ENCODE assay signal across 8 mouse cellular contexts in genomic region chr2:5949821-5950220, GRCm38 (mm10). TPM values are rescaled to one million over a fixed set of nuclear protein-coding genes. Genes with fewer than 3 reads are reported as not detected.
DNase-seq lines count a peak whose midpoint lies in the region; ATAC-seq and TF ChIP-seq lines count a peak whose summit lies in the region.
"Not testable (repeated sequence)": the region's sequence is repeated elsewhere in the genome, so short reads cannot be mapped to it uniquely, and the experiment has no call there.

No protein-coding gene starts in this region.

- peaks cover 2 to 18% of the 10 kb centered on the region in 2 experiments; a peak in 1 of 4 replicates for H3K4me1 ChIP-seq in CH12.LX (ENCODE audit: control insufficient read depth in 1 of 2, insufficient read depth in 2 of 2)
- H3K4me1 ChIP-seq in forebrain, embryonic 12.5 days, result peaks cover 14% of the 10 kb centered on the region
- H3K4me1 ChIP-seq in heart, embryonic 15.5 days (replicated peaks), result peaks cover 11% of the 10 kb centered on the region
- H3K4me1 ChIP-seq in intestine, embryonic 15.5 days (replicated peaks); limb, embryonic 14.5 days (ENCODE audit: control insufficient read depth, insufficient read depth, low read length); lung, embryonic 16.5 days (replicated peaks; ENCODE audit: control insufficient read depth, insufficient read depth, low read length): not testable (repeated sequence)

- H3K27ac ChIP-seq in CH12.LX (ENCODE audit: insufficient read depth, low read depth); forebrain, embryonic 12.5 days; limb, embryonic 14.5 days (replicated peaks; ENCODE audit: low read depth, low read length); lung, embryonic 16.5 days (ENCODE audit: low read length): not testable (repeated sequence)
- H3K27ac ChIP-seq in heart, embryonic 15.5 days, result 0 out of 2 replicates have a peak overlapping the region, but pooled peaks have one; percentile 87
- H3K27ac ChIP-seq in intestine, embryonic 15.5 days, result 0 out of 2 replicates have a peak overlapping the region, but pooled peaks have one; percentile 24

- H3K4me3 ChIP-seq in CH12.LX (replicated peaks in 1 of 3; ENCODE audit: low read depth in 2 of 3, low read length in 2 of 3, poor library complexity in 1 of 3) (peak overlapping the region; percentile 61 to 93 (median 80)), myocyte (peak overlapping the region; percentile 89)
- H3K4me3 ChIP-seq in forebrain, embryonic 12.5 days (replicated peaks), result peak overlapping the region; percentile 93
- peak overlapping the region; percentile 99 for H3K4me3 ChIP-seq in heart, embryonic 15.5 days
- H3K4me3 ChIP-seq in intestine, embryonic 15.5 days (replicated peaks), result peak overlapping the region; percentile 94; the same call in 1 of the 2 replicates
- H3K4me3 ChIP-seq in limb, embryonic 14.5 days (replicated peaks; ENCODE audit: low read length), result peak overlapping the region; percentile 98
- peak overlapping the region; percentile 67 for H3K4me3 ChIP-seq in lung, embryonic 16.5 days (ENCODE audit: low read length)

- in situ Hi-C loops in CH12.LX (cut with MboI; ENCODE audit: low pct_ligation_motif_present, low pct_unique_long_range_greater_than_20kb, low sequenced_read_pairs), result not testable (repeated sequence)

- not testable (repeated sequence) for H3K27me3 ChIP-seq in CH12.LX (replicated peaks); forebrain, embryonic 12.5 days; heart, embryonic 15.5 days; intestine, embryonic 15.5 days (replicated peaks); limb, embryonic 14.5 days (ENCODE audit: control insufficient read depth, insufficient read depth, low read length); lung, embryonic 16.5 days (ENCODE audit: control insufficient read depth, insufficient read depth, low read depth, low read length); myocyte (ENCODE audit: control insufficient read depth, insufficient read depth, insufficient read length)

- not testable (repeated sequence) for DNase-seq in CH12.LX (ENCODE audit: extremely low read depth); limb, embryonic 14.5 days (ENCODE audit: low spot score)
- DNase-seq in cerebellum, adult 9-11 months, result peak; percentile 37

- not testable (repeated sequence) for H3K36me3 ChIP-seq in CH12.LX (replicated peaks in 1 of 2; ENCODE audit: control insufficient read depth in 1 of 2, insufficient read depth in 1 of 2, low read length in 1 of 2); forebrain, embryonic 12.5 days (replicated peaks); heart, embryonic 15.5 days; intestine, embryonic 15.5 days; limb, embryonic 14.5 days (ENCODE audit: control insufficient read depth, insufficient read depth, low read length); lung, embryonic 16.5 days (ENCODE audit: control insufficient read depth, insufficient read depth, low read length); myocyte (ENCODE audit: control insufficient read depth, insufficient read depth)

- TF ChIP-seq RAD21 in CH12.LX (IDR thresholded peaks at IDR 0.05; ENCODE audit: low read depth, low read length), result not testable (repeated sequence)

- H3K79me2 ChIP-seq in CH12.LX (replicated peaks; ENCODE audit: control insufficient read depth, extremely low read depth, insufficient read depth, poor library complexity, severe bottlenecking), result peaks cover 29% of the 10 kb centered on the region
- H3K79me2 ChIP-seq in myocyte (ENCODE audit: control insufficient read depth, insufficient read depth), result peaks cover 38% of the 10 kb centered on the region

- ATAC-seq in forebrain, embryonic 12.5 days (ENCODE audit: low FRiP score); heart, embryonic 15.5 days (replicated peaks; ENCODE audit: insufficient number of reproducible peaks, insufficient read depth, low FRiP score, low read depth); intestine, embryonic 15.5 days; limb, embryonic 14.5 days (ENCODE audit: low FRiP score, low read depth); lung, embryonic 16.5 days (ENCODE audit: low read depth): not testable (repeated sequence)

- dilution Hi-C loops in CH12.LX (cut with MboI; ENCODE audit: extremely low pct_ligation_motif_present, extremely low pct_unique_long_range_greater_than_20kb, low sequenced_read_pairs), result not testable (repeated sequence)

- TF ChIP-seq POLR2A in CH12.LX (IDR thresholded peaks at IDR 0.05; ENCODE audit: low read depth, low read length); limb, embryonic 14.5 days (IDR thresholded peaks at IDR 0.05; ENCODE audit: borderline replicate concordance, extremely low read depth, insufficient read depth, insufficient read length); myocyte (IDR thresholded peaks at IDR 0.05; ENCODE audit: insufficient read length, low read depth): not testable (repeated sequence)

- TF ChIP-seq EP300 in CH12.LX (IDR thresholded peaks at IDR 0.05; ENCODE audit: low read length), result not testable (repeated sequence)

- H3K9ac ChIP-seq in CH12.LX (ENCODE audit: insufficient read depth, low read depth), result peak overlapping the region; percentile 99
- peak overlapping the region; percentile 62; the same call in 1 of the 2 replicates for H3K9ac ChIP-seq in forebrain, embryonic 12.5 days
- not testable (repeated sequence) for H3K9ac ChIP-seq in heart, embryonic 15.5 days; intestine, embryonic 15.5 days; limb, embryonic 14.5 days (ENCODE audit: low read depth, low read length, severe bottlenecking)
- peak overlapping the region; percentile 73; the same call in 1 of the 2 replicates for H3K9ac ChIP-seq in lung, embryonic 16.5 days (ENCODE audit: low read length)

- not testable (repeated sequence) for H3K9me3 ChIP-seq in CH12.LX (replicated peaks; ENCODE audit: low read length); forebrain, embryonic 12.5 days; heart, embryonic 15.5 days (replicated peaks); intestine, embryonic 15.5 days; limb, embryonic 14.5 days (ENCODE audit: control insufficient read depth, low read length); lung, embryonic 16.5 days (ENCODE audit: control insufficient read depth, low read length)

- TF ChIP-seq CTCF in CH12.LX (conservative IDR thresholded peaks at IDR 0.05 in 1 of 2, IDR thresholded peaks at IDR 0.05 in 1 of 2; ENCODE audit: low read depth in 2 of 2, low read length in 2 of 2), result not testable (repeated sequence)

- H3K4me2 ChIP-seq in CH12.LX (ENCODE audit: insufficient read depth, low read depth, poor library complexity, severe bottlenecking), result peak overlapping the region; percentile 64
- H3K4me2 ChIP-seq in forebrain, embryonic 12.5 days, result peak overlapping the region; percentile 89
- peak overlapping the region; percentile 70 for H3K4me2 ChIP-seq in heart, embryonic 15.5 days
- H3K4me2 ChIP-seq in intestine, embryonic 15.5 days (replicated peaks), result peak overlapping the region; percentile 60
- H3K4me2 ChIP-seq in limb, embryonic 14.5 days (replicated peaks; ENCODE audit: low read depth, low read length, severe bottlenecking), result peak overlapping the region; percentile 69
- peak overlapping the region; percentile 76 for H3K4me2 ChIP-seq in lung, embryonic 16.5 days (ENCODE audit: low read depth, low read length)
- H3K4me2 ChIP-seq in myocyte (ENCODE audit: low read depth), result peak overlapping the region; percentile 88

- 94% methylated on average over 9 of the region's 9 CpGs for WGBS in forebrain, embryonic 12.5 days
- WGBS in heart, embryonic 15.5 days, result 96% methylated on average over 9 of the region's 9 CpGs
- WGBS in intestine, embryonic 15.5 days, result 95% methylated on average over 9 of the region's 9 CpGs
- WGBS in limb, embryonic 14.5 days, result 95% methylated on average over 9 of the region's 9 CpGs
- 93% methylated on average over 9 of the region's 9 CpGs for WGBS in lung, embryonic 16.5 days

- H3ac ChIP-seq in myocyte (ENCODE audit: control insufficient read depth, insufficient read length), result not testable (repeated sequence)

RNA-seq across cellular contexts. Expression of gene Upf2, which starts 1.4 kb away (rescaled TPM):
- total RNA-seq in CH12.LX (2012; rRNA removed), result 9.3 and 11.7 TPM in 2 replicates
- 11.8 and 13.4 TPM in 2 replicates for total RNA-seq in CH12.LX (2014; rRNA removed)
- polyA plus RNA-seq in CH12.LX (2012; ENCODE audit: insufficient read length, low read depth), result 27.0 and 30.4 TPM in 2 replicates
- polyA plus RNA-seq in forebrain, embryonic 12.5 days (2016; fragmentation: Nextera tagmentation; extraction: Ambion mirVana), result 13.9 and 14.0 TPM in 2 replicates
- polyA plus RNA-seq in heart, embryonic 15.5 days (2015; fragmentation: Nextera tagmentation; extraction: Ambion mirVana), result 5.4 and 6.4 TPM in 2 replicates
- polyA plus RNA-seq in intestine, embryonic 15.5 days (2015; fragmentation: Nextera tagmentation; extraction: Ambion mirVana), result 8.4 and 9.1 TPM in 2 replicates
- 12.5 and 17.0 TPM in 2 replicates for polyA plus RNA-seq in limb, embryonic 14.5 days (2012; rRNA removed)
- 12.1 and 13.0 TPM in 2 replicates for polyA plus RNA-seq in limb, embryonic 14.5 days (2014; fragmentation: Nextera tagmentation; extraction: Ambion mirVana)
- 9.2 and 10.1 TPM in 2 replicates for polyA plus RNA-seq in lung, embryonic 16.5 days (2015; fragmentation: Nextera tagmentation; extraction: Ambion mirVana)
- 3.8 TPM for polyA plus RNA-seq in myocyte (2012; fragmentation: generic; extraction: Trizol)

RNA-seq across cellular contexts. Expression of gene Dhtkd1, which starts 7.2 kb away (rescaled TPM):
- total RNA-seq in CH12.LX (2012; rRNA removed) (0.21 and 0.38 TPM in 2 replicates), CH12.LX (2014; rRNA removed) (0.11 and 0.35 TPM in 2 replicates)
- polyA plus RNA-seq in CH12.LX (2012; ENCODE audit: insufficient read length, low read depth) (0.15 and 0.17 TPM in 2 replicates), myocyte (2012; fragmentation: generic; extraction: Trizol) (0.12 TPM)
- polyA plus RNA-seq in forebrain, embryonic 12.5 days (2016; fragmentation: Nextera tagmentation; extraction: Ambion mirVana), result 3.7 and 4.6 TPM in 2 replicates
- polyA plus RNA-seq in heart, embryonic 15.5 days (2015; fragmentation: Nextera tagmentation; extraction: Ambion mirVana), result 1.5 and 3.3 TPM in 2 replicates
- polyA plus RNA-seq in intestine, embryonic 15.5 days (2015; fragmentation: Nextera tagmentation; extraction: Ambion mirVana), result 2.8 and 3.5 TPM in 2 replicates
- polyA plus RNA-seq in limb, embryonic 14.5 days (2012; rRNA removed), result 9.4 TPM in 2 replicates
- 3.5 and 3.6 TPM in 2 replicates for polyA plus RNA-seq in limb, embryonic 14.5 days (2014; fragmentation: Nextera tagmentation; extraction: Ambion mirVana)
- polyA plus RNA-seq in lung, embryonic 16.5 days (2015; fragmentation: Nextera tagmentation; extraction: Ambion mirVana), result 1.9 and 3.5 TPM in 2 replicates

RNA-seq across cellular contexts. Expression of gene Sec61a2, which starts 54.6 kb away (rescaled TPM):
- total RNA-seq in CH12.LX (2012; rRNA removed), result 20.8 and 23.3 TPM in 2 replicates
- 44.6 and 53.8 TPM in 2 replicates for total RNA-seq in CH12.LX (2014; rRNA removed)
- polyA plus RNA-seq in CH12.LX (2012; ENCODE audit: insufficient read length, low read depth), result 46.2 and 53.5 TPM in 2 replicates
- 79.8 and 85.5 TPM in 2 replicates for polyA plus RNA-seq in forebrain, embryonic 12.5 days (2016; fragmentation: Nextera tagmentation; extraction: Ambion mirVana)
- 44.0 and 47.7 TPM in 2 replicates for polyA plus RNA-seq in heart, embryonic 15.5 days (2015; fragmentation: Nextera tagmentation; extraction: Ambion mirVana)
- 62.3 and 64.8 TPM in 2 replicates for polyA plus RNA-seq in intestine, embryonic 15.5 days (2015; fragmentation: Nextera tagmentation; extraction: Ambion mirVana)
- 222 and 262 TPM in 2 replicates for polyA plus RNA-seq in limb, embryonic 14.5 days (2012; rRNA removed)
- 79.1 and 90.1 TPM in 2 replicates for polyA plus RNA-seq in limb, embryonic 14.5 days (2014; fragmentation: Nextera tagmentation; extraction: Ambion mirVana)
- 65.9 and 68.1 TPM in 2 replicates for polyA plus RNA-seq in lung, embryonic 16.5 days (2015; fragmentation: Nextera tagmentation; extraction: Ambion mirVana)
- polyA plus RNA-seq in myocyte (2012; fragmentation: generic; extraction: Trizol), result 28.2 TPM
